Mouse (Mus musculus) limb, embryonic 12.5 days (tissue): ENCODE results near the gene Ssh2. TPM values are rescaled to one million over a fixed set of nuclear protein-coding genes. Genes with fewer than 3 reads are reported as not detected.

Experiments used
- ATAC-seq: fragments of 200-750 bp; cut with Nextera tagmentation; 2 replicates; pipeline ENCODE4 v1.8.0; 2017; ENCODE audit warnings: low read depth, moderate TSS enrichment; ENCODE audit not compliant: insufficient number of reproducible peaks, insufficient read depth, low FRiP score, low TSS enrichment
- H3K27ac ChIP-seq: fragments of 300-500 bp; sonication (generic); 2 replicates; pipeline ENCODE4 v1.5.1; 2016; ENCODE audit warnings: mild to moderate bottlenecking, moderate library complexity
- H3K27me3 ChIP-seq: fragments of 300-500 bp; sonication (generic); 2 replicates; pipeline ENCODE4 v1.6.1; 2016; ENCODE audit warnings: mild to moderate bottlenecking, moderate library complexity
- H3K36me3 ChIP-seq: fragments of 300-500 bp; sonication (generic); 2 replicates; pipeline ENCODE4 v1.6.1; 2016; ENCODE audit warnings: mild to moderate bottlenecking, moderate library complexity
- H3K4me1 ChIP-seq: fragments of 300-500 bp; sonication (generic); replicated peaks from 2 replicates; pipeline ENCODE4 v1.6.1; 2016
- H3K4me2 ChIP-seq: fragments of 300-500 bp; sonication (generic); 2 replicates; pipeline ENCODE4 v1.6.1; 2016; ENCODE audit warnings: mild to moderate bottlenecking, moderate library complexity
- H3K4me3 ChIP-seq: fragments of 300-500 bp; sonication (generic); replicated peaks from 2 replicates; pipeline ENCODE4 v1.5.1; 2016; ENCODE audit warnings: mild to moderate bottlenecking
- H3K9ac ChIP-seq: fragments of 300-500 bp; sonication (generic); replicated peaks from 2 replicates; pipeline ENCODE4 v1.6.1; 2016; ENCODE audit warnings: mild to moderate bottlenecking, moderate library complexity
- H3K9me3 ChIP-seq: fragments of 300-500 bp; sonication (generic); 2 replicates; pipeline ENCODE4 v1.6.1; 2016; ENCODE audit warnings: mild to moderate bottlenecking, moderate library complexity
- WGBS: fragments of 180-500 bp; shearing (Covaris S2); methylation state at CpG from one replicate; pipeline ENCODE4 v1.1.7; 2016; 5-methylcytosine and 5-hydroxymethylcytosine counted together
- polyA plus RNA-seq: library from polyadenylated mRNA; unstranded; fragments of >200 nt; fragmentation: Nextera tagmentation; extraction: Ambion mirVana; gene quantifications from 2 replicates; pipeline ENCODE4 v1.2.1, GENCODE M21; 2016

Gene Ssh2
- polyA plus RNA-seq, 1 experiment from 2014 or later = 9.2 TPM

- Histone ChIP-seq H3K27ac (no peak overlapping the region), H3K4me2 (no peak overlapping the region), H3K27me3 (no peaks in the 10 kb centered on the region), H3K9ac (no peak overlapping the region), H3K4me1 (no peaks in the 10 kb centered on the region), H3K36me3 (peaks cover 30% of the 10 kb centered on the region), H3K4me3 (no peak overlapping the region), H3K9me3 (no peaks in the 10 kb centered on the region)
- no peak for ATAC-seq
- 58% methylated on average over 6 of the region's 6 CpGs for WGBS
Measured at GRCm38 (mm10) chr11:77446628-77447041, 230.5 kb downstream of the Ssh2 start.

GRCm38 (mm10) chr11:77449224-77449623 is 233.1 kb downstream of the Ssh2 start:
- Histone ChIP-seq H3K27me3 (no peaks in the 10 kb centered on the region), H3K9ac (no peak overlapping the region), H3K4me2 (no peak overlapping the region), H3K9me3 (no peaks in the 10 kb centered on the region), H3K27ac (no peak overlapping the region), H3K4me3 (no peak overlapping the region), H3K36me3 (peaks cover 30% of the 10 kb centered on the region), H3K4me1 (no peaks in the 10 kb centered on the region)
- 93% methylated on average over 7 of the region's 7 CpGs for WGBS
- ATAC-seq = no peak

GRCm38 (mm10) chr11:77451670-77452069 is 235.6 kb downstream of the Ssh2 start:
- H3K9ac ChIP-seq = no peak overlapping the region
- H3K9me3 ChIP-seq = no peaks in the 10 kb centered on the region
- 95% methylated on average over 2 of the region's 2 CpGs for WGBS
- ATAC-seq = no peak
- H3K4me1 ChIP-seq = no peaks in the 10 kb centered on the region
- peaks cover 45% of the 10 kb centered on the region for H3K36me3 ChIP-seq
- no peak overlapping the region for H3K4me2 ChIP-seq
- no peaks in the 10 kb centered on the region for H3K27me3 ChIP-seq
- no peak overlapping the region for H3K4me3 ChIP-seq
- H3K27ac ChIP-seq = no peak overlapping the region

- Histone ChIP-seq H3K4me3 (no peak overlapping the region), H3K4me1 (no peaks in the 10 kb centered on the region), H3K9ac (no peak overlapping the region), H3K27me3 (no peaks in the 10 kb centered on the region), H3K9me3 (no peaks in the 10 kb centered on the region), H3K36me3 (peaks cover 49% of the 10 kb centered on the region), H3K27ac (no peak overlapping the region), H3K4me2 (no peak overlapping the region)
- 91% methylated on average over 2 of the region's 2 CpGs for WGBS
- no peak for ATAC-seq
Measured at GRCm38 (mm10) chr11:77453388-77453787, 237.3 kb downstream of the Ssh2 start.

DNA sequence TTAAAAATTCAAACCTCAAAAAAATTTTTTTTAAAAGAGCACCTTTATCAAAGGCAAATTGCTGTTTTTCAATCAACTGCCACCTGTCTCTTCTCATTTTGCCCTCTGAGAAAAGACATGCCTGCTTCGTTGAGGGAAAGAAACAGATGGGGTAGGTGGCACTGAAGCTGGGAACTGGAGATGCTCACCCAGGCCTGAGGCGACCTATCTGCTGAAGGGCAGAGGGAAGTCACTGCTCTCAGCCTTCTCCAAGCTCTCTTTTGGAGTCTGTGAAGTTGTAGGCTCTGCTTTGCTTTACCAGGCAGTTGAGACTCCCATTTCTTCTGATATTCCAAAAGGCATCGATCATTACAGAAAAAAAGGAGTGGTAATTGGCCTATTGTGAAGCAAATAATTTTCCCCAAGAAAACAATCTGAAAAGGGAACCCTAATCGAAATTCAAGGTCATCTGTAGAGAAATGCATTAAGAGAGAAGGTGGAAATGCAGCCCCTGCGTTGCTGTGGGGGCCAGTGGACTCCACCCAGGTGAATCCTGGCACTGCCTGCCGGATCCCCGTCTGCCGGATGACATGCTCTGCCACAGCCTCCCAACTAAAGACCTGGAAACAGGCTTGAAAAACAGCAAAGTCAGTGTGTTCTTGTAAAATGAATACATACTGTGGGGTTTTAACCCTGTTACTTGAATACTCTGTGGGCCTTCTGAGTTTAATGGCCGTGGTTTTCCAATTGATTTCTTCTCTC is 239.9 kb downstream of the Ssh2 start:
- Histone ChIP-seq H3K27ac (no peak overlapping the region), H3K4me2 (no peak overlapping the region), H3K4me3 (no peak overlapping the region), H3K27me3 (peaks cover 9% of the 10 kb centered on the region; the same call in 1 of the 2 replicates), H3K9me3 (no peaks in the 10 kb centered on the region), H3K9ac (no peak overlapping the region), H3K4me1 (no peaks in the 10 kb centered on the region), H3K36me3 (peaks cover 32% of the 10 kb centered on the region)
- ATAC-seq = no peak
- WGBS = 81% methylated on average over 9 of the region's 9 CpGs

GRCm38 (mm10) chr11:77456866-77457265 is 240.8 kb downstream of the Ssh2 start:
- Histone ChIP-seq H3K4me2 (no peak overlapping the region), H3K27me3 (peaks cover 18% of the 10 kb centered on the region), H3K9me3 (no peaks in the 10 kb centered on the region), H3K4me1 (0 out of 2 replicates have a peak, but pooled peaks cover 1% of the 10 kb centered on the region), H3K4me3 (no peak overlapping the region), H3K27ac (no peak overlapping the region), H3K9ac (no peak overlapping the region), H3K36me3 (peaks cover 31% of the 10 kb centered on the region)
- no peak for ATAC-seq
- WGBS = 71% methylated on average over 6 of the region's 6 CpGs

GRCm38 (mm10) chr11:77461856-77462255 is 245.8 kb downstream of the Ssh2 start:
- Histone ChIP-seq H3K4me2 (peak overlapping the region; percentile 98), H3K27me3 (peaks cover 68% of the 10 kb centered on the region), H3K4me1 (peaks cover 11% of the 10 kb centered on the region), H3K9me3 (no peaks in the 10 kb centered on the region), H3K27ac (no peak overlapping the region), H3K4me3 (peak overlapping the region; percentile 60), H3K9ac (peak overlapping the region; percentile 66), H3K36me3 (0 out of 2 replicates have a peak, but pooled peaks cover 3% of the 10 kb centered on the region)
- no peak for ATAC-seq
- 5% methylated on average over 6 of the region's 6 CpGs for WGBS

DNA sequence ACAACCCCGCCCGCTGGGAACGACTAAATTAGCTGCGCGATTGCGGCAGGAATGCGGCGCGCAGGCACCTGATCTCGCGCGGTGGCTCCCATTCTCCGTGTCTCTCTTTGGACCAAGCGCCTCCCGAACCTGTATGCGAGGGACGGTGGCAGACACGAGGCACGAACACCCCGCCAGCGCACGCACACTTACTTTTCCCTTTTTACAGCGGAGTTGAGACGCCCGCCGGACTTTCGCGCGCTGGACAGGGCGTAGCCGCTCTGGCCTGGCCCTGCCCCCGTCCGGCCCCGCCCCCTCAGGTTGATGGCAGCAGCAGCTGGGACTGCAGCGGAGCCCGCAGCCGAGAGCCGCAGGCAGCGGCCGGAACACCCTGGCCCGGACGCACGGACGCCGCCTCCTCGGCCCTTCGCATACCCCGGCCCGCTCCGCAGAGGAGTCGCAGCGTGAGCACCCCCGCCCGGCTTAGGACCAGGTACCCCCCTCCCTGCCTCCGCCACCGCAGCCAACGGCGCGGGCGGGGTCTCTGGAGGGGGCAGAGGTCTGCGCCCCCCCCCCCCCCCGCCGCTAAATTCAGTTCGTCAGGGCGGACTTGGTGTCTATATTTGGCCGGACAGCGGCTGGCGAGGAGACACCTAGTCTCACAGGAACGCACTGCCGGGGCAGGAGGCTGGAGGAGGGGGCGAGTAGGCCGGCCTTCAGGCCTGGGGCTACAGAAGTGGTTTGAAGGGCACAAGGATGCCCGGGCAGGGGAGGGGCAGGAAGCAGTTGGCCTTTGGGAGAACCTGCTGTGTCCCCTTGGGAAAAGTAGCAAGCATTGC is 246.4 kb downstream of the Ssh2 start, which contains the start of gene Coro6:
Gene Coro6 (plus strand): TSS at position 129 of the 818 bp plus-strand sequence.
- Histone ChIP-seq H3K36me3 (0 out of 2 replicates have a peak, but pooled peaks cover 3% of the 10 kb centered on the region), H3K4me3 (peak within 1 kb of the TSS; percentile 60), H3K4me1 (peaks cover 16% of the 10 kb centered on the region), H3K9me3 (no peaks in the 10 kb centered on the region), H3K27me3 (peaks cover 75% of the 10 kb centered on the region), H3K4me2 (peak within 1 kb of the TSS; percentile 98), H3K9ac (peak within 1 kb of the TSS; percentile 66), H3K27ac (no peak within 1 kb of the TSS)
- ATAC-seq = 0 out of 2 replicates have a peak, but pooled peaks have one; percentile 67
- WGBS = 1% methylated on average over 73 of the region's 73 CpGs

DNA sequence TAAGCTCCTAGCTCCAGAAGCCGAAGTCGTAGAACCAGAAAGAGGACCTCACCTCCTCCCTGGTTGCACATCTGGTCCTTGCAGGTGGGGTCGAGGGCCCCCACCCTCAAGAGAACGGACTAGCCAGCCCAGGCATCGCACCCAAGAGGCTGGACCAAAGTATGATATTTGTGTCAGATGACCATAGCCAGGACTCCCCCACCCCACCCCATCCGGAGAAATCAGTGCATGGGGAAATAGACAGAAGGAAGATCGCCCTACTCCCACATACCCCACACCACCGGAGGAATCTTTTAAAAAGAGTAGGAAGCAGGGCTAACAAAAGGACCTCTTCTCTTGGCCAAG is 247.0 kb downstream of the Ssh2 start:
- Histone ChIP-seq H3K9ac (no peak overlapping the region; the same call in 1 of the 2 replicates), H3K36me3 (no peaks in the 10 kb centered on the region), H3K27me3 (peaks cover 81% of the 10 kb centered on the region), H3K4me3 (peak overlapping the region; percentile 60), H3K4me1 (peaks cover 22% of the 10 kb centered on the region), H3K27ac (no peak overlapping the region), H3K9me3 (no peaks in the 10 kb centered on the region), H3K4me2 (peak overlapping the region; percentile 98)
- WGBS = 44% methylated on average over 8 of the region's 8 CpGs
- ATAC-seq = no peak

DNA sequence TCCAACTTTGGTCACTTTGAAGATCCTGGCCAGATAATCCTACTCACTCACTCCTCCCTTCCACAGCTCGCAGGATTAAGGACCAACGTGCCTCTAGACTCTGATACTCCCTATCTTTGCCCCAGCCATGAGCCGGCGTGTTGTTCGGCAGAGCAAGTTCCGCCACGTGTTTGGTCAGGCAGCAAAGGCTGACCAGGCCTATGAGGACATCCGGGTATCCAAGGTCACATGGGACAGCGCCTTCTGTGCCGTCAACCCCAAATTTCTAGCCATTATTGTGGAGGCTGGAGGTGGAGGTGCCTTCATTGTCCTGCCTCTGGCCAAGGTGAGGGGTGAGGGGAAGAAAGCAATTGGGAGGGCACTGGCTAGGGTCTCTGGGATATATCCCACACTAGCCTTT is 247.7 kb downstream of the Ssh2 start:
- no peak overlapping the region for H3K27ac ChIP-seq
- WGBS = 74% methylated on average over 10 of the region's 10 CpGs
- no peak overlapping the region for H3K4me2 ChIP-seq
- H3K27me3 ChIP-seq = peaks cover 88% of the 10 kb centered on the region
- no peaks in the 10 kb centered on the region for H3K9me3 ChIP-seq
- H3K36me3 ChIP-seq = no peaks in the 10 kb centered on the region
- no peak for ATAC-seq
- no peak overlapping the region for H3K4me3 ChIP-seq
- H3K9ac ChIP-seq = no peak overlapping the region
- peaks cover 23% of the 10 kb centered on the region for H3K4me1 ChIP-seq

- WGBS = 63% methylated on average over 4 of the region's 4 CpGs
- Histone ChIP-seq H3K36me3 (peaks cover 3% of the 10 kb centered on the region; the same call in 1 of the 2 replicates), H3K4me3 (no peak overlapping the region), H3K9ac (no peak overlapping the region), H3K9me3 (no peaks in the 10 kb centered on the region), H3K4me1 (peaks cover 23% of the 10 kb centered on the region), H3K27ac (no peak overlapping the region), H3K27me3 (peaks cover 95% of the 10 kb centered on the region), H3K4me2 (no peak overlapping the region)
- ATAC-seq = no peak
Measured at GRCm38 (mm10) chr11:77464684-77465083, 248.6 kb downstream of the Ssh2 start.
